ENCODE assay signal across 15 mouse cellular contexts in genomic region chr6:126561702-126562101, GRCm38 (mm10). TPM values are rescaled to one million over a fixed set of nuclear protein-coding genes. Genes with fewer than 3 reads are reported as not detected.
DNase-seq lines count a peak whose midpoint lies in the region; ATAC-seq and TF ChIP-seq lines count a peak whose summit lies in the region.
"Had no signal": no experiment of that assay in that cellular context is flagged by ENCODE, and none has a peak within 500 bp of the region (broad histone marks: within the 10 kb centered on the region; RNA-seq: fewer than 3 reads in every experiment).

No protein-coding gene starts in this region.

- TF ChIP-seq CTCF in intestine, postnatal 0 days (IDR thresholded peaks at IDR 0.05; ENCODE audit: low read depth), result peak; percentile 57
- TF ChIP-seq CTCF in cortical plate, adult 2 months (IDR thresholded peaks at IDR 0.05; ENCODE audit: extremely low read depth, insufficient read depth, low read length), result peak; percentile 36; the same call in 1 of the 2 replicates

- H3K9me3 ChIP-seq in intestine, postnatal 0 days (ENCODE audit: control insufficient read depth), result no peaks in the 10 kb centered on the region
- no peaks in the 10 kb centered on the region for H3K9me3 ChIP-seq in intestine, embryonic 15.5 days
- H3K9me3 ChIP-seq: embryonic facial prominence, embryonic 15.5 days; liver, embryonic 15.5 days had no signal

- peak; percentile 59 to 61 for DNase-seq in cerebellum, postnatal 14 days
- DNase-seq in cerebellum, adult 9-10 months, result no peak
- DNase-seq in 3T3-L1 (ENCODE audit: low read depth, low spot score), result peak; percentile 25
- DNase-seq in spleen, postnatal 36 days (ENCODE audit: low spot score in 2 of 2), result no peak
- DNase-seq: gastrocnemius, postnatal 25 days; heart, postnatal 14 days; kidney, postnatal 10 days; thymus, postnatal 36 days had no signal

- H3K36me3 ChIP-seq in intestine, postnatal 0 days (ENCODE audit: control insufficient read depth, insufficient read depth), result no peaks in the 10 kb centered on the region
- no peaks in the 10 kb centered on the region for H3K36me3 ChIP-seq in intestine, embryonic 15.5 days
- H3K36me3 ChIP-seq: embryonic facial prominence, embryonic 15.5 days; liver, embryonic 15.5 days had no signal

- H3K4me3 ChIP-seq in intestine, postnatal 0 days (ENCODE audit: low read depth, low read length), result no peak overlapping the region
- no peak overlapping the region for H3K4me3 ChIP-seq in intestine, embryonic 15.5 days (replicated peaks)
- H3K4me3 ChIP-seq in cortical plate, adult 2 months (ENCODE audit: insufficient read depth, low read length), result no peak overlapping the region
- H3K4me3 ChIP-seq: embryonic facial prominence, embryonic 15.5 days; liver, embryonic 15.5 days had no signal

- no peak for TF ChIP-seq POLR2A in cortical plate, adult 2 months (IDR thresholded peaks at IDR 0.05; ENCODE audit: extremely low read depth, insufficient read depth, low read length)

- H3K27me3 ChIP-seq in intestine, postnatal 0 days (replicated peaks; ENCODE audit: control insufficient read depth, insufficient read depth, low read length), result no peaks in the 10 kb centered on the region
- H3K27me3 ChIP-seq in intestine, embryonic 15.5 days (replicated peaks), result no peaks in the 10 kb centered on the region
- H3K27me3 ChIP-seq: liver, embryonic 15.5 days had no signal

- no peak overlapping the region for H3K4me2 ChIP-seq in intestine, postnatal 0 days (replicated peaks; ENCODE audit: low read depth)
- H3K4me2 ChIP-seq in intestine, embryonic 15.5 days (replicated peaks), result no peak overlapping the region
- H3K4me2 ChIP-seq: embryonic facial prominence, embryonic 15.5 days; liver, embryonic 15.5 days had no signal

- no peak for ATAC-seq in intestine, postnatal 0 days
- no peak for ATAC-seq in intestine, embryonic 15.5 days
- ATAC-seq in megakaryocyte-erythroid progenitor cell, adult 5-6 weeks (replicated peaks; ENCODE audit: low FRiP score, low TSS enrichment, poor library complexity, severe bottlenecking), result no peak

- H3K9ac ChIP-seq in intestine, postnatal 0 days (ENCODE audit: low read depth, low read length), result no peak overlapping the region
- H3K9ac ChIP-seq in intestine, embryonic 15.5 days, result no peak overlapping the region
- H3K9ac ChIP-seq: embryonic facial prominence, embryonic 15.5 days; liver, embryonic 15.5 days had no signal

- 0 out of 2 replicates have a peak, but pooled peaks cover 6% of the 10 kb centered on the region for H3K4me1 ChIP-seq in intestine, postnatal 0 days (replicated peaks; ENCODE audit: control insufficient read depth, insufficient read depth, low read length)
- H3K4me1 ChIP-seq in intestine, embryonic 15.5 days (replicated peaks), result no peaks in the 10 kb centered on the region; the same call in 1 of the 2 replicates
- H3K4me1 ChIP-seq in cortical plate, adult 2 months (ENCODE audit: control insufficient read depth, insufficient read depth, low read length), result 0 out of 2 replicates have a peak, but pooled peaks cover 1% of the 10 kb centered on the region
- H3K4me1 ChIP-seq: liver, embryonic 15.5 days had no signal

- no peak overlapping the region for H3K27ac ChIP-seq in intestine, postnatal 0 days (ENCODE audit: low read depth, low read length)
- no peak overlapping the region for H3K27ac ChIP-seq in intestine, embryonic 15.5 days
- H3K27ac ChIP-seq in cortical plate, adult 2 months (ENCODE audit: insufficient read depth, low read length), result no peak overlapping the region
- H3K27ac ChIP-seq: embryonic facial prominence, embryonic 15.5 days; liver, embryonic 15.5 days had no signal

- 22% methylated on average over 4 of the region's 4 CpGs for WGBS in intestine, postnatal 0 days
- 20% methylated on average over 4 of the region's 4 CpGs for WGBS in intestine, embryonic 15.5 days

RNA-seq across cellular contexts. Expression of gene Kcna5, which starts 26.5 kb away (rescaled TPM):
- 1.6 and 2.4 TPM in 2 replicates for polyA plus RNA-seq in intestine, postnatal 0 days (2015; fragmentation: Nextera tagmentation; extraction: Ambion mirVana)
- 7.5 and 8.2 TPM in 2 replicates for polyA plus RNA-seq in intestine, embryonic 15.5 days (2015; fragmentation: Nextera tagmentation; extraction: Ambion mirVana)
- polyA plus RNA-seq in cortical plate, adult 2 months (2012; rRNA removed), result 0.93 and 1.9 TPM in 2 replicates
- total RNA-seq in megakaryocyte-erythroid progenitor cell, adult 5-6 weeks (2014; fragmentation: Nextera tagmentation), result not detected in 2 replicates
- total RNA-seq in megakaryocyte-erythroid progenitor cell, adult 5-6 weeks (2017), result not detected in 2 replicates
- polyA plus RNA-seq: C2C12 had no signal

Comparison
In these comparisons a context has a peak if more than half of its experiments do, and no peak if none do; other contexts are left out.
1. DNase-seq: peak in cerebellum, postnatal 14 days (2 of 2) and 3T3-L1 (single experiment); none in cerebellum, adult 9-10 months (single experiment) and spleen, postnatal 36 days (0 of 2).